Mouse (Mus musculus) bone marrow macrophage, adult 2 months (primary cell): Measurements from ENCODE around the gene Chrnb2. TPM values are rescaled to one million over a fixed set of nuclear protein-coding genes. Genes with fewer than 3 reads are reported as not detected.
A peak's percentile ranks its signal among the peaks of the same experiment; 100 is the strongest.

Source experiments
- H3K27ac ChIP-seq: 2 replicates; pipeline ENCODE4 v1.5.1; 2012; ENCODE audit warnings: low read depth, low read length; ENCODE audit not compliant: insufficient read depth
- H3K4me1 ChIP-seq: 2 replicates; pipeline ENCODE4 v1.6.1; 2012; ENCODE audit warnings: low read length; ENCODE audit not compliant: control insufficient read depth, insufficient read depth
- H3K4me3 ChIP-seq: 2 replicates; pipeline ENCODE4 v1.5.1; 2012; ENCODE audit warnings: mild to moderate bottlenecking, low read length, moderate library complexity; ENCODE audit not compliant: insufficient read depth
- CTCF ChIP-seq: IDR thresholded peaks from 2 replicates; pipeline ENCODE4 v1.5.1; 2012; ENCODE audit warnings: low read depth, mild to moderate bottlenecking, low read length, moderate library complexity
- POLR2A ChIP-seq: IDR thresholded peaks from 2 replicates; pipeline ENCODE4 v1.6.1; 2012; ENCODE audit warnings: mild to moderate bottlenecking, low read depth, low read length, borderline replicate concordance
- polyA plus RNA-seq: library from polyadenylated mRNA; stranded (reverse); fragments of >200 nt; gene quantifications from 2 replicates; pipeline ENCODE4 v1.2.4, GENCODE M21; 2012; ENCODE audit not compliant: missing spikeins, insufficient read depth, insufficient read length

Chrnb2 gene
- 0.41 and 0.52 TPM in 2 replicates for polyA plus RNA-seq

DNA sequence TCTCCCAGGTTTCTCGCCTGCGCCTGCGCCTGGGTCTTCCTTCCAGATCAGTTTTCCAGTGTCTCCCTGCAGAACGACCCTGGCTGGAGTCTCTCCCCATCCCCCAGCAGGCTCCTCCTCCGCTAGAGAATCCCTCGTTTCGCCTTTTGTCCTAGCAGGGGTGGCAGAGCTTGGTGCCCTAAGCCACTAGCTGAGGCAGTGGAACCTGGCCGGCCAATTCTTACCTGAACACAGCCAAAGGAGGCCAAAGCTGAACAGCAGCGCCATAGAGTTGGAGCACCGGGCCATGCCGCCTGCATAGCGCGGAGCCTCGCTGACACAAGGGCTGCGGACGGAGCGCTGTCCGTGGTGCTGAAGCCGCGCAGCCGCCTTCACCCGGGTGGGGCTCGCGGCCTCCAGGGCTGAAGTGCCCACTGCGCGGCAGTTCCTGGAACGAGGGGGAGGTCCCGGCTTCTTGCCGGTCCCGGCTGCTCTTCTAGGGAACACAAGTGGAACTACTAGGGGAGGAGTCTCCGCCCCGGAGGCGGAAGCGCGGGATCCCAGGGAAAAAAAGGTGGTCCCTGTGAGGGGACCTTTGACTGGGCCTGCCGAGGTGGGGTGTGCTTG is at the start of gene Chrnb2:
Chrnb2 (minus strand) TSS at position 514 of the 606 bp plus-strand sequence.
- no peak within 1 kb of the TSS for H3K4me3 ChIP-seq
- peaks cover 2% of the 10 kb centered on the region; the same call in 1 of the 2 replicates for H3K4me1 ChIP-seq
- TF ChIP-seq POLR2A (no peak), CTCF (no peak)
- no peak within 1 kb of the TSS for H3K27ac ChIP-seq

DNA sequence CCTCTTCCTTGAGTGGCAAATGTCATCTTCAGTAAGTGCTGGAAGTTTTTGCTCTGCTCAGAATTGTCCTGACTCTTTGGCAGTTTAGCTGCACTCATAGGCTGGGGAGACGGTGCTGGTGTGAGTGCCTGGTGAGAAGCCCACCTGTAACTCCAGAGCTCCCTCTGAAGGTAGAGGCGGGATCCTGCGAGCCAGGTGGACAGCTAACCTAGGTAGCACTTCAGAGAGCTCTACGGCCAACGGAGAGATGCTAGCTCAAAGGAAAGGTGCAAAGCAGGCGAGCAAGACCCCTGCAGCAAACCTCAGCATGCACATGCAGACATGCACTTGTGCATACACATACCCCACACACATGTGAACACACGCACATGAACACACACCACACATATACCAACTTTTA is 49.6 kb upstream of the Chrnb2 start:
- TF ChIP-seq POLR2A = no peak
- no peak for TF ChIP-seq CTCF
- no peak overlapping the region for H3K4me3 ChIP-seq
- H3K27ac ChIP-seq = no peak overlapping the region
- H3K4me1 ChIP-seq = no peaks in the 10 kb centered on the region

DNA sequence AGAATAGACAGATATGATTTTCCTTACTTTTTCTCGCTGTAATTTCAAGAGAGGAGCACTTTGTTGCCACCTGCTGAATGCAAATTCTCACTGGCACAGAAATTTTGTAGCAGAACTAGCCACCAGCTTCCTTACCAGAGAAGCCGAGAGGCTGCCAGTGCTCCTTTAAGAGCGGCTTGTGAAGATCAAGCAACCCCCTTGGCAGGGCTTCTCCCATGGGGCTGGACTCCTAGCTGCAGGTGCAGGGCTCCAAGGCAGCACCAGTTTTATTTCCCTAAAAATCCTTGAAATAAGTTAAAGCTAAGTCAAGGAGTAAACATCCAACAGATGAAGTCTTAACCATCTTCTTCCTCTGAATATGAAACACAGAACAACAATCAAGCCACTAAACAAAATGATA is 47.7 kb upstream of the Chrnb2 start:
- no peak for TF ChIP-seq POLR2A
- no peak for TF ChIP-seq CTCF
- H3K27ac ChIP-seq = no peak overlapping the region
- H3K4me3 ChIP-seq = no peak overlapping the region
- H3K4me1 ChIP-seq = 0 out of 2 replicates have a peak, but pooled peaks cover 2% of the 10 kb centered on the region

DNA sequence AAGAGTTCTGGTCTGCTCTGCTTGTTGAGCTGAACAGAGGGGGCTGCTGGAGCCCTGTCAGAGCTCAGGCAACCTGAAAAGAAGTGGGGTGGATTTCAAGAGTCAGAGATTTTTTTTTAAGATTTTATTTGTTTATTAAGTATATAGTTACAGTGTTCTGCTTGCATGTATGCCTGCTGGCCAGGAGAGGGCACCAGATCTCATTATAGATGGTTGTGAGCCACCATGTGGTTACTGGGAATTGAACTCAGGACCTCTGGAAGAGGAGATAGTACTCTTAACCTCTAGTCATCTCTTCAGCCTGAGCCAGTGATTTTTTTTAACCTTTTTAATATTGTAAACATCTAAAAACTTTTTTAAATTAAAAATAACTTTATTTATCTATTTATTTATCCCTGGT is 46.4 kb upstream of the Chrnb2 start:
- H3K27ac ChIP-seq = no peak overlapping the region
- no peak for TF ChIP-seq POLR2A
- TF ChIP-seq CTCF = no peak; the same call in 1 of the 2 replicates
- no peak overlapping the region for H3K4me3 ChIP-seq
- H3K4me1 ChIP-seq = peaks cover 4% of the 10 kb centered on the region; the same call in 1 of the 2 replicates

DNA sequence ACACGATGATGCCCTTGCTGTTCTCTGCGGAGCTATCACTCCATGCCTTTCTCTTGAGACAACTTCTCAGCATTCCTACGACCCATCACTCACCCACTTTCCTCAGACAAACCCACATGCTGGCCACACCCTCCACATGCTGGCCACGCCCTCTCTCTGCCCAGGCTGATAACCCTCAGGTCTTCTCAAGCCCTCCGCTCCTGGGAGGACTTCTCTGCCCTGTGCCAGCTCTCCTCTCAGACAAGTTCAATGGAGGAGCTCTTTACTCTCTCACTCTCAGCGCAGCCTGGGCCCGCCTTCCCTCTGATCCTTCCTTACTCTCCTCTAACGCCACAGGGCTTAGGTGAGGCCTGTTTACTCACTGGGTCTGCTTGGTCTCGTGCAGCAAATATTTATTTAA is 44.2 kb upstream of the Chrnb2 start:
- Histone ChIP-seq H3K4me3 (no peak overlapping the region), H3K4me1 (peaks cover 4% of the 10 kb centered on the region; the same call in 1 of the 2 replicates), H3K27ac (no peak overlapping the region)
- TF ChIP-seq POLR2A (no peak), CTCF (no peak)

DNA sequence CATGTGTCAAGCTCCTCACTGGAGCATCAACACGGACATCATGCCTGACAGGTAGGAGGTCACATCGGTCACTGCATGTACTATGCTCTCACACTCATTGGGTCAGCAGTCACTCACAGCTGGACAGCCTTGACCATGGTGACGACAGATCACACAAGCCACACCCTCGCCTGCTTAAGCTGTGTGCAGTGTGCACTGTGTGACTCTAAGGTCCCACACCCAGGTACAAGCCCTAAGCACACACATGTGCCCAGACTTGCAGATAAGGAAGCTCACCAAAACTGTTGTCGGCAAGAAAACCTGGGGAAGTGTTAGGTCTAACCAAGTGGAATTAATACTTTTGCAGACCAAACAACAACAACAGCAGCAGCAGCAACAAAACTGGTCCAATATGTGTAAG is 43.4 kb upstream of the Chrnb2 start:
- no peak overlapping the region for H3K27ac ChIP-seq
- peaks cover 4% of the 10 kb centered on the region; the same call in 1 of the 2 replicates for H3K4me1 ChIP-seq
- TF ChIP-seq CTCF (no peak), POLR2A (no peak)
- no peak overlapping the region for H3K4me3 ChIP-seq

DNA sequence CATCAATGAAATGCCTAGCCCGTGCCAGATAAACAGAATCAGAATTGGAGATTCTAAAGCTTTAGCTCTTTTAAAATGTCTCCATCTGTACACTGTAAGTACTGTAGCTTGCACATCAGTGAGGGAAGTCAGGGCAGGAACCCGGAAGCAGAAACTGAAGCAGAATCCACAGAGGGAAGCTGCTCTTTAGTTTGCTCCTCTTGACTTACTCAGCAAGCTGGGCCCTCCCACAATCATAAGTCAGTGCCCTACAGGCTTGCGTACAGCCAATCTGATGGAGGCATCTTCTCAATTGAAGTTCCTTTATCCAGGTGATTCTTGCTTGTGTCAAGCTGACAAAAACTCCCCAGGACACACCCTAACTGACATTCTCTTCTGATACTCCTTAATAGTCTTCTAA is 42.7 kb upstream of the Chrnb2 start:
- H3K4me1 ChIP-seq = peaks cover 7% of the 10 kb centered on the region
- no peak overlapping the region for H3K4me3 ChIP-seq
- peak overlapping the region; percentile 42; the same call in 1 of the 2 replicates for H3K27ac ChIP-seq
- TF ChIP-seq POLR2A = no peak
- TF ChIP-seq CTCF = no peak

DNA sequence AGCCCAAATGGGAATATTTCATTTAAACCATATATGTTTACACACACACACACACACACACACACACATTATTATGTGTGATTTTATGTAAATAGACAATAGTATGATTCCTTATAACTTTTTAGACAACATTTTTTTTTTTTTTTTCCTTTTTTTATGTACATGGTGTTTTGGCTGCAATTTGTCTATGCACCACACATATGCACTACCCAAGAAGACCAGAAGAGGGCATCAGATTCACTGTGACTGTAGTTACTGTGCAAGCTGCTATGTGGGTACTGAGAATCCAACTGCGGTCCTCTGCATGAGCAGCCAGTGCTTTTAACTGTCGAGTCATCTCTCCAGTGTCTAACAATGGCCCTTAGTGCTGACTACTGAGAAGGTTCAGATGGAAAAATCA is 42.3 kb upstream of the Chrnb2 start:
- Histone ChIP-seq H3K4me3 (no peak overlapping the region), H3K27ac (peak overlapping the region; percentile 42; the same call in 1 of the 2 replicates), H3K4me1 (peaks cover 11% of the 10 kb centered on the region)
- TF ChIP-seq CTCF (peak; percentile 26; the same call in 1 of the 2 replicates), POLR2A (no peak)

DNA sequence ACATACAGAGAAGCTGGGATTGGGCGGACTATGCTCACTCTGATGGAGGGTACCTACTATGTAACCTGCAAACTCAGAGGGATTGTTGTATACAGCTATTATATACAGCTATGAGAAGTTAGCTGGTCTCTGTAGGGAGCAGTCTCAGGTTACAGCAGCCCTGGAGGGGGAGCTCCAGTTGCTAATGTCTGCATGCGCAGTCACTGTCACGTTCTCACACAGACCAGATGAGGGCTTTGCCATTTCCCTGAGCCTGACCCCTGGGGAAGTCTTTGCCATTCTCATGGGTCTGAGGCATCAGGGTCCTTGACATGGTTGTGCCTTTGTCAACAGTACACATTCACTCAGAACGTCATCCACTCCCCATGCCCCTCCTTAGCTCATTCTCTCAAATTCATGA is 40.7 kb upstream of the Chrnb2 start:
- no peak overlapping the region for H3K4me3 ChIP-seq
- TF ChIP-seq CTCF (no peak), POLR2A (no peak)
- no peak overlapping the region for H3K27ac ChIP-seq
- peaks cover 16% of the 10 kb centered on the region for H3K4me1 ChIP-seq

DNA sequence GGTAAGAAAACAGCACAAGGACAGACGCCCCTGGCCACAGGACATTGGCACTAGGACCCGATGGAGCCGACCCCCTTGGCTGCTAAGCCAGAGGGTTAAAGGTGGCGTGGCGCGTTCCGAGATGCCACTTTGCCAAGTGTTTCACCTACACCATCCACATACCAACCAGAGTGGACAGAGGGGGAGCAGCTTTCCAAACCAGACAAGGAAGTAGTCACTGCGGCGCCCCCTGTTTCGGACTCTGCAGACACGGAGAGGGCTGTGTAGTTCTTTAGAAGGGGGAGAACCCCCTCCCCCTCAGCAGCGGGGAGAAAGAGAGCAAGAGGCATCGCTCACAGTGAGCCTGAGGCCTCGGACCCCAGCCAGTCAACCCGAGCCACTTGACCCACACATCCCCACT is 38.4 kb upstream of the Chrnb2 start:
- TF ChIP-seq POLR2A = no peak
- TF ChIP-seq CTCF = no peak
- Histone ChIP-seq H3K4me3 (no peak overlapping the region), H3K27ac (no peak overlapping the region), H3K4me1 (peaks cover 27% of the 10 kb centered on the region)

DNA sequence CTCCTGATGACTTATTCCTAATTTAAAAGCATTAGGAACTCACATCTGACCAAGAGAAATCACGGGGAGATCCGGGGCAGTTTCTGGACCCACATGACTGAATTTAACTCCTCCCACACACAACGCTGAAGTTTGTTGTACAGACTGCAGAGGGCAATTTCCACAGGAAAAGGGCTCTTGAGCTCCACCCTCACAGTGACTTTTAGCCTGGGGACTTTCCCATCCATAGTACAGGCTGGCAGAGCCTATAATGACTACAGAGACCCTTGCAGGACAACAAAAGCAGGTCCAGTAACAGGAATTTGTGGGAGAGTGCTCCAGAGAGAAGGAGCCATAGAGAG is 37.0 kb upstream of the Chrnb2 start:
- H3K4me3 ChIP-seq = no peak overlapping the region
- peaks cover 29% of the 10 kb centered on the region for H3K4me1 ChIP-seq
- peak overlapping the region; percentile 75 for H3K27ac ChIP-seq
- TF ChIP-seq POLR2A (no peak), CTCF (no peak)
